Mouse (Mus musculus) heart, embryonic 16.5 days (tissue): ENCODE measurements around the gene Sh3gl2. TPM values are rescaled to one million over a fixed set of nuclear protein-coding genes. Genes with fewer than 3 reads are reported as not detected.

Experiments
- ATAC-seq: fragments of 200-750 bp; cut with Nextera tagmentation; replicated peaks from 2 replicates; pipeline ENCODE4 v1.8.0; 2017; ENCODE audit warnings: moderate number of reproducible peaks; ENCODE audit not compliant: insufficient read depth, low FRiP score; ENCODE audit errors: extremely low read depth
- H3K27ac ChIP-seq: fragments of 300-500 bp; sonication (generic); 2 replicates; pipeline ENCODE4 v1.5.1; 2014; ENCODE audit warnings: mild to moderate bottlenecking, low read length, control low read depth, moderate library complexity
- H3K27me3 ChIP-seq: fragments of 300-500 bp; sonication (generic); 2 replicates; pipeline ENCODE4 v1.6.1; 2014; ENCODE audit warnings: low read length, mixed read lengths; ENCODE audit not compliant: control insufficient read depth, insufficient read depth
- H3K36me3 ChIP-seq: fragments of 300-500 bp; sonication (generic); 2 replicates; pipeline ENCODE4 v1.6.1; 2014; ENCODE audit not compliant: control insufficient read depth, insufficient read depth
- H3K4me1 ChIP-seq: fragments of 300-500 bp; sonication (generic); 2 replicates; pipeline ENCODE4 v1.6.1; 2014; ENCODE audit warnings: low read length, mixed read lengths; ENCODE audit not compliant: control insufficient read depth, insufficient read depth
- H3K4me2 ChIP-seq: fragments of 300-500 bp; sonication (generic); 2 replicates; pipeline ENCODE4 v1.6.1; 2014; ENCODE audit warnings: low read depth, mild to moderate bottlenecking, control low read depth, low read length
- H3K4me3 ChIP-seq: fragments of 300-500 bp; sonication (generic); 2 replicates; pipeline ENCODE4 v1.5.1; 2014; ENCODE audit warnings: mild to moderate bottlenecking, control low read depth, low read length
- H3K9ac ChIP-seq: fragments of 300-500 bp; sonication (generic); 2 replicates; pipeline ENCODE4 v1.6.1; 2014; ENCODE audit warnings: low read length, control low read depth
- H3K9me3 ChIP-seq: fragments of 300-500 bp; sonication (generic); replicated peaks from 2 replicates; pipeline ENCODE4 v1.6.1; 2016; ENCODE audit warnings: low read length; ENCODE audit not compliant: control insufficient read depth
- WGBS: fragments of 180-500 bp; shearing (Covaris S2); extraction: QIAGEN DNeasy Blood & Tissue Kit; methylation state at CpG from one replicate; pipeline ENCODE4 v1.1.7; 2014; 5-methylcytosine and 5-hydroxymethylcytosine counted together
- polyA plus RNA-seq: library from polyadenylated mRNA; unstranded; fragments of >200 nt; fragmentation: Nextera tagmentation; extraction: Ambion mirVana; gene quantifications from 2 replicates; pipeline ENCODE4 v1.2.1, GENCODE M21; 2015

Gene Sh3gl2
- polyA plus RNA-seq, 1 experiment from 2014 or later = 0.81 TPM

DNA sequence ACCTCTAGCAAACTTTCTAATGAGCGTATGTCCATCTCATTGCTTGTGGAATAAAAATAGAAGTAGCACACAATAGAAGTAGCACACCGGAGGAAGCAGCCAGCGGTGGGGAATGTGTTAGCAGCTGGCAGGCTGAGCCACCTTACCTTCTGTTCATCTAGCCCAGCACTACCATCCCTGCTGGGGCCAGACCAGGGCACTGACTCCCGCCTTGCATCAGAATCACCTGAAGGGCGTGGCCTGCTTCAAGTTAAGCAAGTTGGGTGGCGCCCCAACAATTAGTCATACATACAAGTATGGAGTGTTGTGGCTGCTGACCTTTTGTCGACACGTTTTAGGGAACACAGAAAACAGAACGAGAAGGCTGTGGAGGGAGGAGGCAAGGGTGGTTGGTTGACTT, 6.5 kb upstream of the Sh3gl2 start:
- H3K27me3 ChIP-seq = peaks cover 9% of the 10 kb centered on the region
- H3K4me2 ChIP-seq = no peak overlapping the region
- H3K9me3 ChIP-seq = no peaks in the 10 kb centered on the region
- H3K36me3 ChIP-seq = no peaks in the 10 kb centered on the region
- H3K27ac ChIP-seq = no peak overlapping the region
- ATAC-seq = no peak
- WGBS = 66% methylated on average over 9 of the region's 9 CpGs
- no peak overlapping the region for H3K4me3 ChIP-seq
- H3K9ac ChIP-seq = no peak overlapping the region
- H3K4me1 ChIP-seq = no peaks in the 10 kb centered on the region

DNA sequence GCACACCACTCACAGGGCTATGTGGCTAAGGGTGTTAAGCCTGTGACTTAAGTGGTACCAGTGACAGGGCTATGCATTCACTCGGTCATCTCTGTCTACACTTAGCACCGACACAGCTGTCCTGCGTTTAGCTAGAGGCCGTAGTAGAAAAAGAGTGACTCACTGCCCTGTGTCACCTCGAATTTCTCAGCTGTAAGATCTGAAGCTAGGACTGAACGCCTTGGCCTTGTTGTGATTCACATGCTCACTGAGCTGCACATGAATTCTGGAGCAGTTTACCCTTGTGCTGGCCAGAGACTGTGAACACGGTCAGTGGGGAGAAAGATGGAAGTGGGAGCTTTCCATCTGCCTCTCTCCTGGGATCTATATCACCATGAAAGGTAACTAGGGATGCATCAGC, 2.3 kb upstream of the Sh3gl2 start:
- no peak overlapping the region for H3K4me2 ChIP-seq
- ATAC-seq = no peak
- WGBS = 63% methylated on average over 7 of the region's 7 CpGs
- H3K27me3 ChIP-seq = peaks cover 39% of the 10 kb centered on the region
- H3K9ac ChIP-seq = no peak overlapping the region
- H3K4me1 ChIP-seq = peaks cover 8% of the 10 kb centered on the region; the same call in 1 of the 2 replicates
- no peak overlapping the region for H3K4me3 ChIP-seq
- no peaks in the 10 kb centered on the region for H3K36me3 ChIP-seq
- no peak overlapping the region for H3K27ac ChIP-seq
- no peaks in the 10 kb centered on the region for H3K9me3 ChIP-seq

DNA sequence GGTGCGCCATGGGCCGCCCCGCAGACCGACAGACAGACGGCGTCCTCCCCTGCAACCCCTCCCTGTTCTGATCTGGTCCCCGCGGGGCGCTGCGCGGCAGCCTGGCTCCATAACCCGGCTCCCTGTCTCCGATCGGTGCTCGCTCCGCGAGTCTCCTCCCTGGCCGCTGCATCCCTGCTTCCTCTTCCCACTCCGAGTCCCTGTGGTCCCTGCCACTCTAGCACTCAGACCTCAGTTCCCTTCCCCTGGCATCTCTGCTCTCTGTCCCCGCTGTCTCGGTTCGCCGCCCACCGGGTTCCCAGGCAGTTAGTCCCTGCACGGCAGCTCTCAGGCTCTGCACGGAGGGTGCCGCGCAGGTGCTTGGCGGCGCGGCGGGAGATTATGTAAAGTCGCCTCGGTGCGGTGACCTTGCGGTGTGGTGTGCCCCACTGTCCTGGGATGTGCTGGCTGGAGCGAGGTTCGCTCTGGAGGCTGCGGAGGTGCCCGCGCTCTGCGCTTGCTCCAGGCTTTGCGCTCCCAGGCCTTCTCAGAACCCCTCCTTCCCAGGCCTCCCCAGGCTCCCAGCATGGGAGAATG, 798 bp downstream of the Sh3gl2 start:
- Histone ChIP-seq H3K36me3 (no peaks in the 10 kb centered on the region), H3K27ac (no peak overlapping the region), H3K9me3 (no peaks in the 10 kb centered on the region), H3K4me2 (peak overlapping the region; percentile 97), H3K9ac (peak overlapping the region; percentile 58), H3K4me1 (peaks cover 8% of the 10 kb centered on the region; the same call in 1 of the 2 replicates), H3K4me3 (peak overlapping the region; percentile 71), H3K27me3 (peaks cover 39% of the 10 kb centered on the region)
- ATAC-seq = no peak
- 2% methylated on average over 43 of the region's 43 CpGs for WGBS

DNA sequence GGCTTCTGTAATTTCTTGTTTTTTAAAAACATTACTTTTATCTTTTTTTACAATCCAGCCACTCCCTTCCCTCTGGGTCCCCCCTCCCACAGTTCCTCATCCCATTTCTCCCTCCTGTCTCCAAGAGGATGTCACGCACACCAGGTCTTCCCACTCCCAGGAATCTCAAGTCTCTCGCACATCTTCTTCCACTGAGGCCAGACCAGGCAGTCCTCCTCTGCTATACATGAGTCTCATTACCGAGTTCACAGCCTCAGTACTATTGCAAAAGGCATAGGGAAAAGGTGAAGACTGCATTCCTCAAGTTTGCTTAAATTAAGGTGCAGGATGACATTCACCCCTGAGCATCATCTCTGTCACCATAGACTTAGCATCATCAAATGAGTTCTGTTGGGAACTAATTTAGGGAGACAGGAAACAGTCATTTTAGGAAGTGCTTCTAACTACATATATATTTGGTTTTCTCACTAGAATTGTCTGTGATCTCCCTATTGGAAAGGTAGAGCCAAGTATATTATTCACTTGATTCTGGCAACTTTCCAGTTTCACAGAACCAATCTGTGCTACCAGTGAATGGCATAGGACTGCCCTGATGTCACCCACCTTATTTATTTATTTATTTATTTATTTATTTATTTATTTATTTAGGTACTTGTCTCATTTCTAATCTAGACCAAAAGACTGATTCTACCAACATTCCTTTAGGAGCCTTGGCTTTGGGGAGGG, 1.9 kb downstream of the Sh3gl2 start:
- H3K4me3 ChIP-seq = no peak overlapping the region
- peaks cover 8% of the 10 kb centered on the region; the same call in 1 of the 2 replicates for H3K4me1 ChIP-seq
- no peak for ATAC-seq
- H3K4me2 ChIP-seq = no peak overlapping the region
- WGBS = 49% methylated on average over 3 of the region's 3 CpGs
- peaks cover 39% of the 10 kb centered on the region for H3K27me3 ChIP-seq
- H3K9me3 ChIP-seq = no peaks in the 10 kb centered on the region
- H3K27ac ChIP-seq = no peak overlapping the region
- no peaks in the 10 kb centered on the region for H3K36me3 ChIP-seq
- H3K9ac ChIP-seq = no peak overlapping the region

DNA sequence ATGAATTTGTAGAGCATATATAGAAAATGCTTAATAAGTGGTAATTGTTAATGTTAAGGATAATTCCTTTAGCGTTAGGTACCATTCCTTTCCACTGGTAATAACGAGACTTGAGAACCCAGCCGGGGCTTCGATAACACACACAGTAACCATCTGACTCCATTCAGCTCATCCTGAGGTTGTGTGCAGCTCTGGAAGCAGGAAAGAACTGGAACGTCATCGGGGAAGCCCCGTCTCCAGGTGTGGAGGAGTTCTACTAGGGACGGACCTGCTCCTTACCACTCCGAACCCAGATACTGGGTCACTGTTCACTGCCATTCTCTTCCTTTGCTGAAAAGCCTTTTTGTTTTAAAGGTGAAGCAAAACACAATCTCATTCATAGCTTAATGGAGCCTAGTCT, 2.6 kb downstream of the Sh3gl2 start:
- 86% methylated on average over 9 of the region's 9 CpGs for WGBS
- no peak for ATAC-seq
- Histone ChIP-seq H3K36me3 (no peaks in the 10 kb centered on the region), H3K9me3 (no peaks in the 10 kb centered on the region), H3K4me1 (peaks cover 8% of the 10 kb centered on the region; the same call in 1 of the 2 replicates), H3K27ac (no peak overlapping the region), H3K4me3 (no peak overlapping the region), H3K4me2 (no peak overlapping the region), H3K27me3 (peaks cover 36% of the 10 kb centered on the region), H3K9ac (no peak overlapping the region)

DNA sequence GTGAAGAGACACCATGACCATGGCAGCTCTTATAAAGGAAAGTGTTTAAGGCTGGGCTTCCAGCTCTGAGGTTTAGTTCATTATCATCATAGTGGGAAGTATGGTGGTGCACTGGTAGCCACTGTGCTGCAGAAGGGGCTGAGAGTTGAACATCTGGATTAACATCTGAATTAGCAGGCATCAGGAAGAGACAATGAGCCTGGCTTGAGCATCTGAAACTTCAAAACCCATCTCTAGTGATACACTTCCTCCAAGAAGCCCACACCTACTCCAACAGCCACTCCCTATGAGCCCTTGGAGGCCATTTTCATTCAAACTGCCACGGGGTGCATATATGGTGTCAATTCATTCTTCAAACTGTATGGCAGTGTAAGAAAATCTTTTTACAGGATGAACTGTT, 3.6 kb downstream of the Sh3gl2 start:
- ATAC-seq = no peak
- Histone ChIP-seq H3K36me3 (no peaks in the 10 kb centered on the region), H3K9ac (no peak overlapping the region), H3K4me1 (peaks cover 8% of the 10 kb centered on the region; the same call in 1 of the 2 replicates), H3K9me3 (no peaks in the 10 kb centered on the region), H3K4me2 (no peak overlapping the region), H3K27me3 (peaks cover 29% of the 10 kb centered on the region), H3K27ac (no peak overlapping the region), H3K4me3 (no peak overlapping the region)
- 75% methylated on average over 1 of the region's 1 CpGs for WGBS

DNA sequence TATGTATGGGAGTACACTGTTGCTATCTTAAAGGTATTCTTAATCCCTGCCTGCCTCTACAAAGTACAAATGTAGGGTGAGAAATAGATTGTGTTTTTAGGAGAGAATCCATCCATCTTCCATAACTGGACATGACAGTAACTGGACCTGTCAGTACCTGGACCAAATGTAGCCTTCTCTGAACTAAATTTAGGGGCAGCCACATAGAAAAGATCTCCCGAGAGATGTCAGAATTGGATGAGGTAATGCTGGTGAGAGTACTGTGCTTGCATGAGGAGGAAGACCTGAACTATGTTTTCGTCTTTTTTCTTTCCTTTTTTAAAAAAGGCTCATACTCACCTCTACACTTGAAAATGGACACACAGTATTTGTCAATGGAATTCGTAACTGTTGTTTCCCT, 6.0 kb downstream of the Sh3gl2 start:
- no peak overlapping the region for H3K9ac ChIP-seq
- no peak overlapping the region for H3K4me3 ChIP-seq
- H3K27me3 ChIP-seq = peaks cover 8% of the 10 kb centered on the region
- no peak for ATAC-seq
- peaks cover under 1% of the 10 kb centered on the region; the same call in 1 of the 2 replicates for H3K4me1 ChIP-seq
- H3K4me2 ChIP-seq = no peak overlapping the region
- no peaks in the 10 kb centered on the region for H3K9me3 ChIP-seq
- no peak overlapping the region for H3K27ac ChIP-seq
- no peaks in the 10 kb centered on the region for H3K36me3 ChIP-seq
- WGBS = 77% methylated on average over 3 of the region's 3 CpGs

DNA sequence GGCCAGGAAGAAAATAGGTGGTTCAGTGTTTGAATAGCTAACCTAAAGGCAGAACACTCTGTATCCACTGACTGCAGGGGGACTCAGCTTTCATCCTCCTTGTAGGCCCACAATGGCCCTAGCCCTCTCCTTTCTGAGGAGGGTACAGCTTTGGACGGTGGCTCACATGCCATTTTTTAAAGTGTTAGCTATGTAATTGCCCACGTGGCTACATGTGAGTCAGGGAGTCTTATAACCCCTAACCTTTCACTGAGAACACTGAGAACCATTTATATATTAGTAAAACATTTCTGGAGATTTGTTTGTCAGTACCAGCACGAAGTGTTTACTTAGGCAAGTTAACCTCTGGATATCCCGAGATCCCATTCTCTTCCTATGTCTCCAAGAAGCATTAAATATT, 12.1 kb downstream of the Sh3gl2 start:
- Histone ChIP-seq H3K9ac (no peak overlapping the region), H3K4me2 (no peak overlapping the region), H3K4me3 (no peak overlapping the region), H3K4me1 (no peaks in the 10 kb centered on the region), H3K27me3 (no peaks in the 10 kb centered on the region), H3K36me3 (no peaks in the 10 kb centered on the region), H3K9me3 (no peaks in the 10 kb centered on the region), H3K27ac (no peak overlapping the region)
- ATAC-seq = no peak
- 70% methylated on average over 4 of the region's 4 CpGs for WGBS

DNA sequence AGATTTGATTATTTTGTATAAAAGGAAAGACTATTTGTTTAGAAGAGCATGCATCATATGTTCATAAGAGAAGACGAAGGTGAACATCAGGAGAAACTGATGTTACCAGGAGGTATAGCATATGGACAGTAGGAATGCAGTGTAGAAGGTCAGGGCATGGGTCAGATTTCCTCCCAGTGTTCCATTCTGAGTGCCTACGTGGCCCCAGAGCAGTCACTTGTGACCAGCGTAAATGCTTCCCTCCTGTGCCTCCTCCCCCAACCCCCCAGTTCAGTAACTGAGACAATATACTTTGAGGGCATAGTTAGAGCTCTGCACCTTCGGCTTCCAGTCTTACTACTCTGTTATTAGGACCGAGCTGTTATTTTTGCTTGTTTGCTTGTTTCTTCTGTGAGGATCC, 17.8 kb downstream of the Sh3gl2 start:
- no peak overlapping the region for H3K9ac ChIP-seq
- 76% methylated on average over 5 of the region's 5 CpGs for WGBS
- no peak for ATAC-seq
- H3K4me2 ChIP-seq = no peak overlapping the region
- no peaks in the 10 kb centered on the region for H3K4me1 ChIP-seq
- H3K36me3 ChIP-seq = no peaks in the 10 kb centered on the region
- no peaks in the 10 kb centered on the region for H3K27me3 ChIP-seq
- no peak overlapping the region for H3K4me3 ChIP-seq
- H3K27ac ChIP-seq = no peak overlapping the region
- no peaks in the 10 kb centered on the region for H3K9me3 ChIP-seq
